Mouse (Mus musculus) kidney, embryonic 16.5 days (tissue): Measurements from ENCODE around the gene Rgsl1. TPM values are rescaled to one million over a fixed set of nuclear protein-coding genes. Genes with fewer than 3 reads are reported as not detected.

Source experiments
- ATAC-seq: fragments of 200-750 bp; cut with Nextera tagmentation; 2 replicates; pipeline ENCODE4 v1.8.0; 2017; ENCODE audit warnings: moderate TSS enrichment; ENCODE audit not compliant: low FRiP score, low TSS enrichment
- H3K27ac ChIP-seq: fragments of 300-500 bp; sonication (generic); 2 replicates; pipeline ENCODE4 v1.5.1; 2014; ENCODE audit warnings: low read length
- H3K27me3 ChIP-seq: fragments of 300-500 bp; sonication (generic); 2 replicates; pipeline ENCODE4 v1.6.1; 2014; ENCODE audit warnings: low read length, control low read depth, mixed read lengths; ENCODE audit not compliant: insufficient read depth
- H3K36me3 ChIP-seq: fragments of 300-500 bp; sonication (generic); 2 replicates; pipeline ENCODE4 v1.6.1; 2014; ENCODE audit warnings: low read length, control low read depth, mixed read lengths; ENCODE audit not compliant: insufficient read depth
- H3K4me1 ChIP-seq: fragments of 300-500 bp; sonication (generic); 2 replicates; pipeline ENCODE4 v1.6.1; 2014; ENCODE audit warnings: low read length, control low read depth, mixed read lengths; ENCODE audit not compliant: insufficient read depth
- H3K4me2 ChIP-seq: fragments of 300-500 bp; sonication (generic); replicated peaks from 2 replicates; pipeline ENCODE4 v1.6.1; 2014; ENCODE audit warnings: low read depth, low read length
- H3K4me3 ChIP-seq: fragments of 300-500 bp; sonication (generic); 2 replicates; pipeline ENCODE4 v1.5.1; 2014; ENCODE audit warnings: mild to moderate bottlenecking, low read length
- H3K9ac ChIP-seq: fragments of 300-500 bp; sonication (generic); replicated peaks from 2 replicates; pipeline ENCODE4 v1.6.1; 2014; ENCODE audit warnings: low read length
- H3K9me3 ChIP-seq: fragments of 300-500 bp; sonication (generic); 2 replicates; pipeline ENCODE4 v1.6.1; 2016; ENCODE audit warnings: low read length, control low read depth
- WGBS: fragments of 180-500 bp; shearing (Covaris S2); extraction: QIAGEN DNeasy Blood & Tissue Kit; methylation state at CpG from one replicate; pipeline ENCODE4 v1.1.7; 2014; 5-methylcytosine and 5-hydroxymethylcytosine counted together
- polyA plus RNA-seq: library from polyadenylated mRNA; unstranded; fragments of >200 nt; fragmentation: Nextera tagmentation; extraction: Ambion mirVana; gene quantifications from 2 replicates; pipeline ENCODE4 v1.2.1, GENCODE M21; 2015

Rgsl1 gene
- polyA plus RNA-seq, 1 experiment from 2014 or later: not detected

- no peak overlapping the region for H3K9ac ChIP-seq
- H3K4me3 ChIP-seq: no peak overlapping the region
- H3K4me1 ChIP-seq: peaks cover 23% of the 10 kb centered on the region
- no peak overlapping the region for H3K27ac ChIP-seq
- 0 out of 2 replicates have a peak, but pooled peaks cover 2% of the 10 kb centered on the region for H3K36me3 ChIP-seq
- no peak for ATAC-seq
- H3K9me3 ChIP-seq: no peaks in the 10 kb centered on the region
- peaks cover 3% of the 10 kb centered on the region; the same call in 1 of the 2 replicates for H3K27me3 ChIP-seq
- H3K4me2 ChIP-seq: no peak overlapping the region
- 4% methylated on average over 12 of the region's 12 CpGs for WGBS
These were observed 97.2 kb downstream of the Rgsl1 start for GRCm38 (mm10) chr1:153746728-153747127.

- 79% methylated on average over 14 of the region's 14 CpGs for WGBS
- ATAC-seq: no peak
These were observed 97.7 kb downstream of the Rgsl1 start for GRCm38 (mm10) chr1:153746119-153746670.

GRCm38 (mm10) chr1:153742374-153743155 is 101.4 kb downstream of the Rgsl1 start:
- Histone ChIP-seq H3K27me3 (peaks cover 27% of the 10 kb centered on the region), H3K4me2 (peak overlapping the region; percentile 78)
- ATAC-seq: no peak

More at GRCm38 (mm10) chr1:153746119-153746670, 97.7 kb downstream of the Rgsl1 start:
- Histone ChIP-seq H3K9ac (no peak overlapping the region), H3K36me3 (0 out of 2 replicates have a peak, but pooled peaks cover 2% of the 10 kb centered on the region), H3K27ac (no peak overlapping the region), H3K4me1 (peaks cover 23% of the 10 kb centered on the region), H3K4me2 (no peak overlapping the region), H3K9me3 (no peaks in the 10 kb centered on the region), H3K4me3 (no peak overlapping the region), H3K27me3 (peaks cover 7% of the 10 kb centered on the region)

GRCm38 (mm10) chr1:153741551-153742316 is 102.2 kb downstream of the Rgsl1 start:
- 0 out of 2 replicates have a peak overlapping the region, but pooled peaks have one; percentile 15 for H3K9ac ChIP-seq
- no peak for ATAC-seq
- peak overlapping the region; percentile 78 for H3K4me2 ChIP-seq
- H3K27ac ChIP-seq: no peak overlapping the region
- H3K27me3 ChIP-seq: peaks cover 32% of the 10 kb centered on the region
- H3K4me3 ChIP-seq: peak overlapping the region; percentile 47; the same call in 1 of the 2 replicates
- peaks cover 14% of the 10 kb centered on the region for H3K4me1 ChIP-seq
- whole genome bisulfite sequencing: 65% methylated on average over 18 of the region's 18 CpGs
- H3K36me3 ChIP-seq: 0 out of 2 replicates have a peak, but pooled peaks cover 2% of the 10 kb centered on the region
- no peaks in the 10 kb centered on the region for H3K9me3 ChIP-seq

More at GRCm38 (mm10) chr1:153742374-153743155, 101.4 kb downstream of the Rgsl1 start:
- Histone ChIP-seq H3K4me1 (peaks cover 14% of the 10 kb centered on the region), H3K9ac (0 out of 2 replicates have a peak overlapping the region, but pooled peaks have one; percentile 25), H3K4me3 (no peak overlapping the region; the same call in 1 of the 2 replicates), H3K36me3 (0 out of 2 replicates have a peak, but pooled peaks cover 2% of the 10 kb centered on the region), H3K9me3 (no peaks in the 10 kb centered on the region), H3K27ac (no peak overlapping the region)
- 43% methylated on average over 11 of the region's 11 CpGs for WGBS

GRCm38 (mm10) chr1:153740775-153741400 is 103.1 kb downstream of the Rgsl1 start:
- Histone ChIP-seq H3K27ac (no peak overlapping the region), H3K9ac (peak overlapping the region; percentile 29), H3K36me3 (0 out of 2 replicates have a peak, but pooled peaks cover 2% of the 10 kb centered on the region), H3K4me3 (peak overlapping the region; percentile 47), H3K4me1 (peaks cover 14% of the 10 kb centered on the region), H3K4me2 (peak overlapping the region; percentile 78), H3K27me3 (peaks cover 32% of the 10 kb centered on the region), H3K9me3 (no peaks in the 10 kb centered on the region)
- no peak for ATAC-seq
- 37% methylated on average over 12 of the region's 12 CpGs for WGBS

GRCm38 (mm10) chr1:153740145-153740544 is 103.8 kb downstream of the Rgsl1 start, which contains the start of gene Rgs16:
Rgs16 (plus strand) TSS chr1:153740349.
- Histone ChIP-seq H3K27me3 (peaks cover 32% of the 10 kb centered on the region), H3K27ac (no peak within 1 kb of the TSS), H3K4me2 (peak within 1 kb of the TSS; percentile 78), H3K9me3 (no peaks in the 10 kb centered on the region), H3K4me3 (peak within 1 kb of the TSS; percentile 47), H3K4me1 (peaks cover 14% of the 10 kb centered on the region), H3K36me3 (0 out of 2 replicates have a peak, but pooled peaks cover 2% of the 10 kb centered on the region), H3K9ac (peak within 1 kb of the TSS; percentile 42)
- ATAC-seq: peak; percentile 76
- WGBS: 0% methylated on average over 28 of the region's 28 CpGs

- Histone ChIP-seq H3K27ac (no peak overlapping the region), H3K4me3 (peak overlapping the region; percentile 47), H3K27me3 (peaks cover 32% of the 10 kb centered on the region), H3K36me3 (0 out of 2 replicates have a peak, but pooled peaks cover 2% of the 10 kb centered on the region), H3K9me3 (no peaks in the 10 kb centered on the region), H3K4me2 (peak overlapping the region; percentile 78), H3K9ac (0 out of 2 replicates have a peak overlapping the region, but pooled peaks have one; percentile 42), H3K4me1 (peaks cover 14% of the 10 kb centered on the region)
- ATAC-seq: no peak
- WGBS: 19% methylated on average over 13 of the region's 13 CpGs
These were observed 104.4 kb downstream of the Rgsl1 start for GRCm38 (mm10) chr1:153739437-153740015.

GRCm38 (mm10) chr1:153737101-153738085 is 106.5 kb downstream of the Rgsl1 start:
- Histone ChIP-seq H3K4me3 (no peak overlapping the region), H3K27me3 (peaks cover 32% of the 10 kb centered on the region), H3K4me2 (no peak overlapping the region), H3K9me3 (no peaks in the 10 kb centered on the region), H3K36me3 (no peaks in the 10 kb centered on the region), H3K4me1 (peaks cover 14% of the 10 kb centered on the region), H3K27ac (no peak overlapping the region), H3K9ac (no peak overlapping the region)
- 58% methylated on average over 9 of the region's 9 CpGs for WGBS
- no peak for ATAC-seq
